Mouse (Mus musculus): ENCODE measurements around the gene Abi2. TPM values are rescaled to one million over a fixed set of nuclear protein-coding genes. Genes with fewer than 3 reads are reported as not detected.

The Abi2 gene
- 11.8 and 14.7 TPM in 2 replicates for polyA plus RNA-seq (2015; fragmentation: Nextera tagmentation; extraction: Ambion mirVana)

GRCm38 (mm10) chr1:60409168-60409828 lies at the start of gene Abi2:
Abi2 (plus strand) TSS chr1:60409619.

Other genes with a start within 250 kb of the Abi2 start
- gene Nbeal1, start 229.0 kb upstream of the Abi2 start, polyA plus RNA-seq (2015; fragmentation: Nextera tagmentation; extraction: Ambion mirVana): 5.1 and 7.7 TPM in 2 replicates
- gene Cyp20a1, start 66.3 kb upstream of the Abi2 start, polyA plus RNA-seq (2015; fragmentation: Nextera tagmentation; extraction: Ambion mirVana): 22.6 and 27.3 TPM in 2 replicates
- 21.3 and 23.2 TPM in 2 replicates for gene Raph1, start 157.5 kb downstream of the Abi2 start, polyA plus RNA-seq (2015; fragmentation: Nextera tagmentation; extraction: Ambion mirVana)

All from adrenal gland, postnatal 0 days (tissue).